Mouse (Mus musculus): ENCODE measurements around the gene Slc38a8. TPM values are rescaled to one million over a fixed set of nuclear protein-coding genes. Genes with fewer than 3 reads are reported as not detected.

The Slc38a8 gene
- total and polyA plus RNA-seq, 3 experiments = 0.11 TPM; not detected in 2

- ATAC-seq (ENCODE audit: extremely low read depth, insufficient number of reproducible peaks, low FRiP score, poor library complexity, severe bottlenecking) (no peak), DNase-seq (ENCODE audit: low spot score) (no peak)
- TF ChIP-seq POLR2AphosphoS5 (IDR thresholded peaks at IDR 0.05; ENCODE audit: insufficient replicate concordance, low read depth, low read length) (no peak), GATA1 (IDR thresholded peaks at IDR 0.05; ENCODE audit: borderline replicate concordance, low read length) (no peak), GATA2 (IDR thresholded peaks at IDR 0.05; ENCODE audit: borderline replicate concordance, low read depth, low read length) (no peak), CTCF (IDR thresholded peaks at IDR 0.05; ENCODE audit: low read depth, low read length) (no peak), TAL1 (conservative IDR thresholded peaks at IDR 0.05; ENCODE audit: low read depth, low read length) (no peak)
- H3K27me3 ChIP-seq (ENCODE audit: insufficient read depth, low read length) = peaks cover 54% of the 10 kb centered on the region
- H3K36me3 ChIP-seq (replicated peaks) = no peaks in the 10 kb centered on the region
- no peaks in the 10 kb centered on the region for H3K9me3 ChIP-seq (replicated peaks)
- peaks cover 13% of the 10 kb centered on the region for H3K4me1 ChIP-seq (ENCODE audit: insufficient read depth, low read depth, low read length)
- no peak overlapping the region for H3K4me3 ChIP-seq (ENCODE audit: low read depth, low read length)
Measured at GRCm38 (mm10) chr8:119434569-119434968, 66.9 kb downstream of the Slc38a8 start.

GRCm38 (mm10) chr8:119433582-119434174 is 67.8 kb downstream of the Slc38a8 start, which contains the start of gene Osgin1:
Osgin1 (plus strand) TSS chr8:119434124.
- Histone ChIP-seq H3K4me1 (ENCODE audit: insufficient read depth, low read depth, low read length) (peaks cover 13% of the 10 kb centered on the region), H3K9me3 (replicated peaks) (no peaks in the 10 kb centered on the region), H3K27me3 (ENCODE audit: insufficient read depth, low read length) (peaks cover 54% of the 10 kb centered on the region), H3K36me3 (replicated peaks) (no peaks in the 10 kb centered on the region), H3K4me3 (ENCODE audit: low read depth, low read length) (no peak within 1 kb of the TSS)
- DNase-seq (ENCODE audit: low spot score) (no peak), ATAC-seq (ENCODE audit: extremely low read depth, insufficient number of reproducible peaks, low FRiP score, poor library complexity, severe bottlenecking) (no peak)
- no peak for TF ChIP-seq CTCF (IDR thresholded peaks at IDR 0.05; ENCODE audit: low read depth, low read length)
- TF ChIP-seq POLR2AphosphoS5 (IDR thresholded peaks at IDR 0.05; ENCODE audit: insufficient replicate concordance, low read depth, low read length) = no peak
- no peak for TF ChIP-seq TAL1 (conservative IDR thresholded peaks at IDR 0.05; ENCODE audit: low read depth, low read length)
- TF ChIP-seq GATA1 (IDR thresholded peaks at IDR 0.05; ENCODE audit: borderline replicate concordance, low read length) = no peak
- no peak for TF ChIP-seq GATA2 (IDR thresholded peaks at IDR 0.05; ENCODE audit: borderline replicate concordance, low read depth, low read length)

GRCm38 (mm10) chr8:119432372-119432771 is 69.1 kb downstream of the Slc38a8 start:
- Histone ChIP-seq H3K9me3 (replicated peaks) (no peaks in the 10 kb centered on the region), H3K4me1 (ENCODE audit: insufficient read depth, low read depth, low read length) (peaks cover 11% of the 10 kb centered on the region), H3K4me3 (ENCODE audit: low read depth, low read length) (no peak overlapping the region), H3K27me3 (ENCODE audit: insufficient read depth, low read length) (peaks cover 52% of the 10 kb centered on the region), H3K36me3 (replicated peaks) (no peaks in the 10 kb centered on the region)
- no peak for TF ChIP-seq GATA2 (IDR thresholded peaks at IDR 0.05; ENCODE audit: borderline replicate concordance, low read depth, low read length)
- no peak for TF ChIP-seq CTCF (IDR thresholded peaks at IDR 0.05; ENCODE audit: low read depth, low read length)
- no peak for TF ChIP-seq POLR2AphosphoS5 (IDR thresholded peaks at IDR 0.05; ENCODE audit: insufficient replicate concordance, low read depth, low read length)
- TF ChIP-seq TAL1 (conservative IDR thresholded peaks at IDR 0.05; ENCODE audit: low read depth, low read length) = no peak
- TF ChIP-seq GATA1 (IDR thresholded peaks at IDR 0.05; ENCODE audit: borderline replicate concordance, low read length) = no peak
- ATAC-seq (ENCODE audit: extremely low read depth, insufficient number of reproducible peaks, low FRiP score, poor library complexity, severe bottlenecking) (no peak), DNase-seq (ENCODE audit: low spot score) (no peak)

DNA sequence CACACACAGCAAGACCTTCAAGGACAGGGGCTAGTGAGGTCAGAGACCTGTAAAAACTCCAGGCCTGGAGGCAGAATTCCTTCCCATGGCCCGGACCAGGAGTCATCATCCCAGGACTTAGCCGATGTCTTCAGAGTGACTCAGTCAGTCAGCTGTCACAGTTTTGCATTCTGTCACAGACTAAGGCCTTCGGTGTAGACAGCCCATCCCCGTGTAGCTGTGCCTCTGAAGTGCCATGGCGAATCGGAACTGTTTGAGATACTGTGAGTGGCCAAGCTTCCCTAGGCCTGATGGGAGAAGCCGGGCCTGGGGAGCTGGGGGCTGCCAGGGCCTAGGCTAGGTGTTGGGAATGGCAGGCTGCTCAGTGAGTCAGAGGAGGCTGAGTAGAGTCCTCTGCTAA is 70.8 kb downstream of the Slc38a8 start:
- DNase-seq (ENCODE audit: low spot score) (no peak), ATAC-seq (ENCODE audit: extremely low read depth, insufficient number of reproducible peaks, low FRiP score, poor library complexity, severe bottlenecking) (no peak)
- TF ChIP-seq GATA2 (IDR thresholded peaks at IDR 0.05; ENCODE audit: borderline replicate concordance, low read depth, low read length) = no peak
- TF ChIP-seq CTCF (IDR thresholded peaks at IDR 0.05; ENCODE audit: low read depth, low read length) = no peak
- no peak for TF ChIP-seq POLR2AphosphoS5 (IDR thresholded peaks at IDR 0.05; ENCODE audit: insufficient replicate concordance, low read depth, low read length)
- no peak for TF ChIP-seq GATA1 (IDR thresholded peaks at IDR 0.05; ENCODE audit: borderline replicate concordance, low read length)
- no peak for TF ChIP-seq TAL1 (conservative IDR thresholded peaks at IDR 0.05; ENCODE audit: low read depth, low read length)
- H3K4me1 ChIP-seq (ENCODE audit: insufficient read depth, low read depth, low read length) = no peaks in the 10 kb centered on the region
- peaks cover 49% of the 10 kb centered on the region for H3K27me3 ChIP-seq (ENCODE audit: insufficient read depth, low read length)
- no peak overlapping the region for H3K4me3 ChIP-seq (ENCODE audit: low read depth, low read length)
- H3K36me3 ChIP-seq (replicated peaks) = no peaks in the 10 kb centered on the region
- no peaks in the 10 kb centered on the region for H3K9me3 ChIP-seq (replicated peaks)

- no peak overlapping the region for H3K4me3 ChIP-seq (ENCODE audit: low read depth, low read length)
- ATAC-seq (ENCODE audit: extremely low read depth, insufficient number of reproducible peaks, low FRiP score, poor library complexity, severe bottlenecking) (no peak), DNase-seq (ENCODE audit: low spot score) (no peak)
- peaks cover 45% of the 10 kb centered on the region for H3K27me3 ChIP-seq (ENCODE audit: insufficient read depth, low read length)
- H3K9me3 ChIP-seq (replicated peaks) = no peaks in the 10 kb centered on the region
- TF ChIP-seq GATA2 (IDR thresholded peaks at IDR 0.05; ENCODE audit: borderline replicate concordance, low read depth, low read length) (no peak), GATA1 (IDR thresholded peaks at IDR 0.05; ENCODE audit: borderline replicate concordance, low read length) (no peak), POLR2AphosphoS5 (IDR thresholded peaks at IDR 0.05; ENCODE audit: insufficient replicate concordance, low read depth, low read length) (no peak), CTCF (IDR thresholded peaks at IDR 0.05; ENCODE audit: low read depth, low read length) (no peak), TAL1 (conservative IDR thresholded peaks at IDR 0.05; ENCODE audit: low read depth, low read length) (no peak)
- no peaks in the 10 kb centered on the region for H3K4me1 ChIP-seq (ENCODE audit: insufficient read depth, low read depth, low read length)
- no peaks in the 10 kb centered on the region for H3K36me3 ChIP-seq (replicated peaks)
Measured at GRCm38 (mm10) chr8:119430250-119430649, 71.2 kb downstream of the Slc38a8 start.

Other genes with a start within 250 kb of the Slc38a8 start
- gene Hsbp1, start 157.2 kb downstream of the Slc38a8 start, total RNA-seq (2014; fragmentation: Nextera tagmentation) = 191 and 220 TPM in 2 replicates
- 92.1 and 104 TPM in 2 replicates for gene Hsbp1, start 157.2 kb downstream of the Slc38a8 start, total RNA-seq (2017)
- 50.6 and 60.5 TPM in 2 replicates for gene Hsbp1, start 157.2 kb downstream of the Slc38a8 start, polyA plus RNA-seq (2012)
- 4.1 and 7.7 TPM in 2 replicates for gene Mlycd, start 106.8 kb downstream of the Slc38a8 start, total RNA-seq (2014; fragmentation: Nextera tagmentation)
- gene Mlycd, start 106.8 kb downstream of the Slc38a8 start, total RNA-seq (2017) = 10.5 and 14.8 TPM in 2 replicates
- gene Mlycd, start 106.8 kb downstream of the Slc38a8 start, polyA plus RNA-seq (2012) = 16.7 and 20.1 TPM in 2 replicates
- gene Osgin1, start 67.6 kb downstream of the Slc38a8 start, total RNA-seq (2014; fragmentation: Nextera tagmentation) = not detected in 2 replicates
- 0.17 and 0.49 TPM in 2 replicates for gene Osgin1, start 67.6 kb downstream of the Slc38a8 start, total RNA-seq (2017)
- gene Osgin1, start 67.6 kb downstream of the Slc38a8 start, polyA plus RNA-seq (2012) = 0.08 and 0.10 TPM in 2 replicates
- gene Necab2, start 55.0 kb downstream of the Slc38a8 start, total RNA-seq (2014; fragmentation: Nextera tagmentation) = not detected in 2 replicates
- 0.06 TPM in 1 of 2 replicates, not detected in the other for gene Necab2, start 55.0 kb downstream of the Slc38a8 start, total RNA-seq (2017)
- not detected in 2 replicates for gene Necab2, start 55.0 kb downstream of the Slc38a8 start, polyA plus RNA-seq (2012)
- 80.9 and 98.7 TPM in 2 replicates for gene Mbtps1, start 57.0 kb upstream of the Slc38a8 start, total RNA-seq (2014; fragmentation: Nextera tagmentation)
- gene Mbtps1, start 57.0 kb upstream of the Slc38a8 start, total RNA-seq (2017) = 37.3 and 40.2 TPM in 2 replicates
- 107 and 108 TPM in 2 replicates for gene Mbtps1, start 57.0 kb upstream of the Slc38a8 start, polyA plus RNA-seq (2012)
- 19.3 and 22.7 TPM in 2 replicates for gene Hsdl1, start 73.5 kb upstream of the Slc38a8 start, total RNA-seq (2014; fragmentation: Nextera tagmentation)
- 56.7 and 58.0 TPM in 2 replicates for gene Hsdl1, start 73.5 kb upstream of the Slc38a8 start, total RNA-seq (2017)
- gene Hsdl1, start 73.5 kb upstream of the Slc38a8 start, polyA plus RNA-seq (2012) = 38.7 and 42.2 TPM in 2 replicates
- not detected in 2 replicates for gene Dnaaf1, start 73.5 kb upstream of the Slc38a8 start, total RNA-seq (2014; fragmentation: Nextera tagmentation)
- 0.11 and 0.12 TPM in 2 replicates for gene Dnaaf1, start 73.5 kb upstream of the Slc38a8 start, total RNA-seq (2017)
- gene Dnaaf1, start 73.5 kb upstream of the Slc38a8 start, polyA plus RNA-seq (2012) = 0.10 and 0.17 TPM in 2 replicates
- gene Taf1c, start 103.5 kb upstream of the Slc38a8 start, total RNA-seq (2014; fragmentation: Nextera tagmentation) = 6.6 and 7.1 TPM in 2 replicates
- gene Taf1c, start 103.5 kb upstream of the Slc38a8 start, total RNA-seq (2017) = 7.7 and 8.7 TPM in 2 replicates
- 53.2 and 65.0 TPM in 2 replicates for gene Taf1c, start 103.5 kb upstream of the Slc38a8 start, polyA plus RNA-seq (2012)
- not detected in 2 replicates for gene Adad2, start 111.0 kb upstream of the Slc38a8 start, total RNA-seq (2014; fragmentation: Nextera tagmentation)
- not detected in 2 replicates for gene Adad2, start 111.0 kb upstream of the Slc38a8 start, total RNA-seq (2017)
- gene Adad2, start 111.0 kb upstream of the Slc38a8 start, polyA plus RNA-seq (2012) = not detected in 2 replicates
- not detected in 2 replicates for gene Kcng4, start 134.0 kb upstream of the Slc38a8 start, total RNA-seq (2014; fragmentation: Nextera tagmentation)
- 0.11 TPM in 1 of 2 replicates, not detected in the other for gene Kcng4, start 134.0 kb upstream of the Slc38a8 start, total RNA-seq (2017)
- not detected in 2 replicates for gene Kcng4, start 134.0 kb upstream of the Slc38a8 start, polyA plus RNA-seq (2012)
- gene Wfdc1, start 164.7 kb upstream of the Slc38a8 start, total RNA-seq (2014; fragmentation: Nextera tagmentation) = not detected in 2 replicates
- not detected in 2 replicates for gene Wfdc1, start 164.7 kb upstream of the Slc38a8 start, total RNA-seq (2017)
- gene Wfdc1, start 164.7 kb upstream of the Slc38a8 start, polyA plus RNA-seq (2012) = not detected in 2 replicates
- gene Atp2c2, start 198.3 kb upstream of the Slc38a8 start, total RNA-seq (2014; fragmentation: Nextera tagmentation) = not detected in 2 replicates
- not detected in 2 replicates for gene Atp2c2, start 198.3 kb upstream of the Slc38a8 start, total RNA-seq (2017)
- gene Atp2c2, start 198.3 kb upstream of the Slc38a8 start, polyA plus RNA-seq (2012) = not detected in 2 replicates

All from G1E (cell line).